Mouse (Mus musculus): ENCODE measurements around the gene Zc3h12a.

The Zc3h12a gene

DNA sequence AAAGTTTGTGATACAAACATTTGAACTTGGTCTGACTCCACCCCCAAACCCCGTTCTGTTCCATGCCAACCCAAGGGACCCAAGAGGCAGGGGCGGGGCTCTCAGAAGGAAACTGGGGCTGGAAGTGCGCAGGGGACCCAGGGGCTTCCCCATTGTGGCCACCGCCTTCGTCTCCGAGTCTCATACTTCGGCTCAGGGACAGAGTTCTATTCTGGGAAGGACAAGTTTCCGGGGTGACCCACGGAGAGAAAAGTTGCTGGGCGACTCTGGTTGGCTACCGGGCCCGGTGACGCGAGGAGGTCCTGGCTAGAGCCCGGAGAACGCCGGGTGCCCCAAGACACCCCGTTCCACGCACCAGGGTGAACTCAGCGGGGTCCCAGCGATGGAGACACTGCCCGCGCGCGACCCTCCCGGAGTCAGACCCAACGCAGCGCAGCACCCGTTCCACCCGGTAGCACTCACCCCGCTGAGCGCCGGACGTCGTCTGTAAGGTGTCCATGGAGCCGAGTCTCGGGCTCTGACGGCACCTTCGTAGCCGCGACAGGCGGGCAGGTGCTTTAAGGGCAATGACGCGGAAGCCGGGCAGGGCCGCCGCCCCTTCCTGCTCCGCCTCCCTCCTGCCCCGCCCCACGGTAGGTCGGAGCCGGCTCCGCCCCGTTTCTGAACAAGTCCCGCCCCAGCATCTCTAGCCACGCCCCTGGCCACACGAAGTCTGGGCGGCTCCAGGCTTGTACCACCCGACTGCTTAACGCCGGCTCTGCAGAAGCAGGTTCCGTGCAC, at the start of gene Zc3h12a:
Gene Zc3h12a, minus strand, starts transcription at position 536 of the 780 bp plus-strand sequence.
- DNase-seq (ENCODE audit: low read depth, low spot score) = peak; percentile 62

DNA sequence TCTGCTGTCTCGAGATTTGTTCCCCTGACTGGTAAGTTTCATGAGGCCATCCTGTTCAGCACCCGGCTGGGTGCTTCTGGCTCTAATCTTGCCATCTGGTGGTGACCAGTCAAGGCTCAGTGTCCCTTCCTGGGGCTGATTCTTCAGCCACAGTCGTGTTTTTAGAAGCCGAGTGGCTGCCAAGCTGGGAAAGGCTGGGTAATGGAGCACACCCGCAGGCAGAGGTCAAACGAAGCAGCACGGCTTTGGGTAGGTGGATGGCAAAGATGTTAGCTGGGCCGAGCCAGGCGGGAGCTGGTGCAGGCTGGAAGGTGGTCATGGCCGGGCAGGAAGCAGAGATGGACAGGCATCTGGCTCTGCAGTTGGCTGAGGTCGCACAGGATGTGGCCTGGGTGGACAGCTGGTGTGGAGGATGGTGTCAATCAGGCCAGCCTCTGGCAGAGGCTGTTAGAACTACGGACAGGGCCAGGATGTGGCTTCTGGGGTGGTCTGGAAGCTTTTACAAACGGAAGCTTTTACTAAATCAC, 49.1 kb upstream of the Zc3h12a start:
- DNase-seq (ENCODE audit: low read depth, low spot score) = no peak

DNA sequence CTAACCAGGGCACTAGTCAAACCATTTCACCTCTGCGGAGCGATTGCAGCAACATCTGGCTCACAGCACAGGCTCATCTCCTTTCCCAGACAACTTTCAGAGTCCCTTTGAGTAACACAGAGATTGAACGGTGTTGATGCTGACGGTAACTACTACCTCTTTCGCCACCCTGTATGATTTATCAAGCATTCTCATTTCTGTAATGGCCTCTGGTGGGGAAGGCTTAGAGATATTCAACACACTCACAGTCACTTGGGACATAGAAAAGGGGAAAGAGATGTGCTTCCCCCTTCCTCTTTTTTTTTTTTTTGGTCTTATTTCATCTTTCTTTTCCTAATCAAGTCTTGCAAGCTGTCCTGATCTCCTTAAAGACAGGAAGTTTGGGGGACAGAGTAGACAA, 48.5 kb upstream of the Zc3h12a start:
- DNase-seq (ENCODE audit: low read depth, low spot score) = no peak

DNA sequence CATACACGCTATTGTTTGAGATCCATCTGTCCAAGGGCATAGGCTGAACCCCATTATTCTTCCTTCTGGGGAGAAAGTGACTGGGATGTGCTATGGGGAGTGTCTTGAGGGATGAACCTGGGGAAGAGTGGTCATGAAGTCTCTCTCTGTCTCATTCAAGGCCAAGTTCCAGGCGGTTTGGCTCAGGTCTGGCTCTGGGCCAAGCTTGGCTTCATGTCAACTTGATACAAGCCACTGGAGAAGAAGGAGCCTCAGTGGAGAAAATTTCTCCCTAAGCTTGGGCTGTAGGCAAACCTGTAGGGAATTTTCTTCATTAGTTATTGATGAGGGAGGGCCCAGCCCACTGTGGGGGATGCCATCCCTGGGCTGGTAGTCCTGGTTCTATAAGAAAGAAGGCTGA, 48.0 kb upstream of the Zc3h12a start:
- DNase-seq (ENCODE audit: low read depth, low spot score) = no peak

- DNase-seq (ENCODE audit: low read depth, low spot score) = no peak
Measured at GRCm38 (mm10) chr4:125174516-125175185, 47.0 kb upstream of the Zc3h12a start.

DNA sequence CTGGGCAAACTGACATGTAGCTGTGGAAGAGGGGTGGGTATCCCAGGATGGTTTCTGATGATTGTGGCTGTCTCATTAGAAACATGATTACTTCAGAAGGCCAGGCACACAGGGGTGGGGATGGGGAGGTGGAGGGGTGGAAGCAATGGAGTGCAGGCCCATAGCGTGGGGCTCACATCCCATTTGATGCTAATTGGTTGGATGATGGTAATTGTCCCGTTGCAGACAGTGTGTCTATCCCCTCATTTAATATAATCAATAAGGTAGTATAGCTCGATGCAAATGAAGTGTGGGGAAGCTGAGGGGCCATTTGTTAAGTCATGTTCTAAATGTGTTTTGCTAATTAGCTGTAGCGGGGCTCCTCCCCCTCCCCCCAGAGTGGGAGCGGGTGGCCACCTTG, 45.5 kb upstream of the Zc3h12a start:
- DNase-seq (ENCODE audit: low read depth, low spot score) = no peak

DNA sequence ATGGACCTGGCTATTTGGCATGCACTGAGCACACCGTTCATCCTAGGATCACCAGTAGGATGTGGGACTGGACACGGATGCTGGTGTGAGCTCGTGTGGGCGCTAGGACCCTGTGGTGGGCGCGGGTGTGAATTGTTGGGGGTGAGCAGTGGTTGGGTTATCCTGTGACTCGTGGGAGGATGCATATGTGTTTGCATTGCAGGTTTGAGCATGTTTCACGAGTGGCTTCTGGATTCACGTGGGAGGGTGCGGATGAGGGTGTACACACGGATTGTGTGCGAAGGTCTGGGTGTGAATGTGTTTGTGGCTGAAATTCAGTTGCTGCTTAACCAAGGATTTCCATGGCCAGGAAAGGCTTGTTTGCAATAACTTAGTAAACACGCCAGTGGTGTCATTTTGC, 45.1 kb upstream of the Zc3h12a start:
- DNase-seq (ENCODE audit: low read depth, low spot score) = no peak

GRCm38 (mm10) chr4:125167723-125168122, 40.1 kb upstream of the Zc3h12a start:
- DNase-seq (ENCODE audit: low read depth, low spot score) = no peak

DNA sequence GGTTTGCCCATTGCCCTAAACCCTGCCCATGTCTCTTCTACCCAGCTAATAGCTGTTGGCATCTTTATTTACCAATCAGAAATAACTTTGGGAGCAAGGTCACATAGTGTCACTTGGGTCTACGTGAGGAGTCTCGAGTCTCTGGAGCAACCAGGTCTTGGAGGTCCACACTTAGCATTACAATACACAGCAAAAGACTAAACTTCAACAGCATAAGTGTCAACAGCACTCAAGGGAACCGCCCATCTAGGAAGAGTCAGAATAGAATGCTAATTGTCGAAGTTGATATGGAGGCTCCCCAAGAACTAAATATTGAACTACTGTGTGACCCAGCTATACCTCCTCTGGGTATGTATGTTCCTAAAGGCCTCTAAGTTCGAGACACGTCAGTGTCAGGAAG, 37.2 kb upstream of the Zc3h12a start:
- DNase-seq (ENCODE audit: low read depth, low spot score) = no peak

GRCm38 (mm10) chr4:125162701-125163100, 35.1 kb upstream of the Zc3h12a start:
- no peak for DNase-seq (ENCODE audit: low read depth, low spot score)

DNA sequence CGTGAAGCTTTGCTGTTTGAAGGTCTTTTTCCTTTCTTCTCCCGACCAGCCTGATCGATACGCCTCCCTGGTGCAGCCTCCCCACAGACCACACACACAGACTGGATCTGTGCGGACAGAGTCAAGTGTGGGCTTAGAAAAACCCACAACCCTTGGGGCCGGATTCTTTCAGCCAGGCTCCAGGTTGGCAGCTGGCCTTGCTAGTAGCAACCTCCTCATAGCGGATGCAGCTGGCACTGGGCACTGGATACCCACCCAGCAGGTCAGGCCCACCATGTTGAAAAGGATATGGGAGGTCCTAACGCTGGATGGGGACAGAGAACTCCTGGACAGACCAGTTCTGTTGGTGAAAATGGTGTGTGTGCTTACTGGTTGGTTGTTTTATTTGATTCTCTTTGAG, 33.8 kb upstream of the Zc3h12a start:
- no peak for DNase-seq (ENCODE audit: low read depth, low spot score)

GRCm38 (mm10) chr4:125160951-125161331, 33.3 kb upstream of the Zc3h12a start:
- no peak for DNase-seq (ENCODE audit: low read depth, low spot score)

- peak; percentile 78 for DNase-seq (ENCODE audit: low read depth, low spot score)
Measured at GRCm38 (mm10) chr4:125160320-125160950, 32.8 kb upstream of the Zc3h12a start.

DNA sequence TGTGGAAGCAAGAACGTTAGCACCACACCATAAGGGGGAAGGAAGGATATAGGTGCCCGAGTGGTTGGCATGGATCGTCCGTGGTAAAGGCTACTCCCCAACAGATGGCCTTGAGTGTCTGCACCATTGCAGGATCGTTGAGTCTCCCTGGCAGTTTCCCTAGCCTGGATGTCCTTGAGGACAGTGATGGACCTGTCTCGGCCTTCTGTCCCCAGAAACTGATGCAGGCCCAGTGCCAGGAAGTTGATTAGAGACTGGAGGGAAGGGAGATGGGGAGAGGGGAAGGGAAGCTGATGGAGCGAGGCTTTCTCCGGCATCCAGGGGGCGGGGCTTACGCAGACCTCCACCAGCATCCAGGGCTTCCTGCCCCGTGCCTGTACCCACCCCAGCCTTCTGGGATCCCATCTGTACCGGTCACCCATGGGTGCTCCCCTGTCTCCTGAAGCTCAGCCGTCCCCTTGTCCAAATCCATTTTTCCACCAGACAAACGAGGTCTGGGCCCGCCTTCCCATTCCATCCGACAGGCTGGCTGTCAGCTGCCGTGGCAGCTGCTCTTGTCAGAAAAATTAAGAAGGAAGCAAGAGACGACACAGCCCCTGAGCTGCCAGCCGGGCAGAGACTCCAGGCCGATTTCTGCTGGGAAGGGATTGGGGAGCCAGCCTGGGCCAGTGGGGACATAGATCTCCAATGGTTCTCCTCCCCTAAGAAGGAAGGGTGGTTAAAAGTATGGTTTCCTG, 31.1 kb upstream of the Zc3h12a start:
- no peak for DNase-seq (ENCODE audit: low read depth, low spot score)

DNA sequence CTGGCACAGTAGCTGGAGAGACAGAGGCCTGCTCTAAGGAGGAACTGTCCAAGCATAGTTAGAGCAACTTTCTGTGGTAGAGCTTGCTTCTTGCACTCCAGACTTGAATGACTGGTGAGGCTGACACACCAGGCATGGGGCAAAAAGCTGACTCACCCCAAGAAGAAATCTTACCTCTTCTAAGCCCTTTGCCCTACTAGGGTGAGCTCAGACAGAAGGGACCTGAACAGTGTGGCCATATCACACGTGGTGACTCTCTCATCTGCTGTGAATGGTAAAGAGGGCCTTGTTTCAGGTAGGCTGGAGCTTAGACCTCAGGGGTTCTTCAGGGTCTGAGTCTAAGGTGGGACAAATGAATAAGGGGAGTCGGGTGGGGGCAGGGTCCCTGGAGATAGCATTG, 30.4 kb upstream of the Zc3h12a start:
- no peak for DNase-seq (ENCODE audit: low read depth, low spot score)

DNA sequence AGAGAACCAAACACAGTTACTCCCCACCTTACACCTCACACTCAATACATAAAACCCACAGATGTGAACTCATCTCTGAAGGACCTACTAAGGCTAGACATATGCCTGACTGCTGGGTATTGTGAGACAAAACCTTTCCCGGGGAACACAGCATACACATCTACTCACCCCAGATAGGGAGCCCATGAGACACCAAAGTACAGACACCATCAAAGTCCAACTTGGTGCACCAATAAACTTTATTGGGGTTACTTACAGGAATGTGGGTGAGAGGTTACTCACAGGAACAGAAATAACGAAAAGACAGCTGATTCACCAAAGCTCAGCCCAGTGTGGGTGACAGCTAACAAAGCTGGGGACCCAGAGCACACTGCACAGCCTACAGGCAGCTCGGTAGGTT, 29.7 kb upstream of the Zc3h12a start:
- no peak for DNase-seq (ENCODE audit: low read depth, low spot score)

GRCm38 (mm10) chr4:125155646-125156045, 28.0 kb upstream of the Zc3h12a start:
- DNase-seq (ENCODE audit: low read depth, low spot score) = no peak

DNA sequence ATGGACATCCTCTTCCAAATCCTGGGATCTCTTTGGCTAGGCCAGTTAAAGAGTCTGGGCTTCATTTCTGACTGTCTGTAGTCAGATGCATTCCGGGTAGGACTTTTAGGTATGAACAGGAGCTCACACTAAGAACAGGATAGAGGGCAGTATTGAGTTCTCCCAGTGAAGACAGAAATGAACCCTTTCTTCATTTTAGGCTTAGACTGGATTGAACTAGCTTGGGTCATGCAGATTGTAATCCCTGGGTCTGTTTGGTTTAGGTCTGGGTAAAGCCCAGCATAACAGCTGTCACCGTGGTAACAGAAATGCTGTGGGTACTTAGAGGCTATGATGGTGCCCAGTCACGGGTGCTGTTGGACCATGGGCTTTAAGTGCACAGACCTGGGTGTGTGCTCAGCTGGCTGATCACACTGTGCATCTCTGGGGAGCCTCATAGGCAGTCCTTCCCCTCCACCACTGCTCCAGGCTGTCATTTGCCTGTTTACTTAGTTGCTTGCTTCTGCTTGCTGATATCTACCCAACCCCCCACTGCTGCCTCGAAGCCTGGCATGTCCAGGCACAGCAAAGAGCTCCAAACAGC, 26.1 kb upstream of the Zc3h12a start:
- DNase-seq (ENCODE audit: low read depth, low spot score) = no peak

DNA sequence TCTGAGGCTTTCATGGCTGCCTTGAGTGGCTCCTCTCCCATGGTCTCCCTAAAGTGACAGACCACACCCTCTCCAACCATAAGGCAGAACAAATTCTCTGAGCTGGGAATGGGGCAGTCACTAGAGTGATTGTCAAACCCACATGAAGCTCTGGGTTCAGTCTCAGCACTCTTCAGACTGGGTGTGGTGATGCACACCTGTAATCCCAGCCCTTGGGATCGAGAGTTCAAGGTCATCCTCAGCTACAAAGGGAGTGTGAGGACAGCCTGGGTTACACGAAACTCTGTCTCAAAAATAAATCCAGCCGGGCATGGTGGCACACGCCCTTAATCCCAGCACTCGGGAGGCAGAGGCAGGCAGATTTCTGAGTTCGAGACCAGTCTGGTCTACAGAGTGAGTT, 24.8 kb upstream of the Zc3h12a start:
- no peak for DNase-seq (ENCODE audit: low read depth, low spot score)

DNA sequence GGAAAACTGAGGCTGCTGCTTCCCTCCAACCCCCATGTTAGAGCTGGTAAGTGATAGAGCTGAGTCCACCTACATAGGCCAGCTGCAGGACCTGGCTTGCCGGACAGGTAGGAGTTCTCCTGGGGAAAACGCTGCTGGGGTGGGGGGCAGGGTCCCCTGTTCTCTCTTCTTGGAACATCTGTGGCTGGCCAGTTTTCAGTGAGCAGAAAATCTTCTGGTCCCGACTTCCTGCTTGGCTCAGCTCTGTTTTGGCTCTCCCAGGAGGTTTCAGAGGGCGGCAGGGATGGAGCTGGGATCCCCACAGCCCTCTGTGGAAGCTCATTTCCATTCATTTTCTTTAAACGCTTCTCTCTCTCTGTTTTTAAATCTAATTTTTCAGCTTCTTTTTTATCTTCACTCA, 21.8 kb upstream of the Zc3h12a start:
- no peak for DNase-seq (ENCODE audit: low read depth, low spot score)

- DNase-seq (ENCODE audit: low read depth, low spot score) = no peak
Measured at GRCm38 (mm10) chr4:125147970-125148369, 20.3 kb upstream of the Zc3h12a start.

- no peak for DNase-seq (ENCODE audit: low read depth, low spot score)
Measured at GRCm38 (mm10) chr4:125145213-125145612, 17.6 kb upstream of the Zc3h12a start.

All from retina, postnatal 7 days (tissue).